Mouse (Mus musculus): ENCODE data around the gene Olfr307.
"Not testable (repeated sequence)": the region's sequence is repeated elsewhere in the genome, so short reads cannot be mapped to it uniquely, and the experiment has no call there.

The Olfr307 gene

GRCm38 (mm10) chr7:86337486-86337885 lies at the start of gene Olfr307:
TSS of gene Olfr307 (minus strand) at chr7:86337586.
- no peak for DNase-seq

- no peak for DNase-seq
Observed at GRCm38 (mm10) chr7:86386558-86386957, 49.2 kb upstream of the Olfr307 start, which contains the start of gene Olfr304. TSS of gene Olfr304 (minus strand) at chr7:86386658.

DNA sequence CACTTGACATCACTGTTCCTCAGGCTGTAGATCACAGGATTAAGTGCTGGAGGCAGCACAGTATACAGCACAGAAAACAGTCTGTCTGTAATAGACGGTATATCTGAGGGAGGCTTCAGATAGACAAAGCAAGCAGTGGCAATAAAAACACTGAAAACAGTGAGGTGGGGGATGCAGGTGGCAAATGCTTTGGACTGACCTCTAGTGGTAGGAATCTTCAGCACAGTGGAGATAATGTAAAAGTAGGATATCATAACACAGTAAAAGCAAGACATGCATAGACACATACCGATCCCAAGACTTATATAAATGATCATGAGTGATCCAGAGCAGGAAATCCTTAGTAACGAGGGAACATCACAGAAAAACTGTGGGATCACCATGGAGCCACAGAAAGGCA lies 48.4 kb upstream of the Olfr307 start:
- DNase-seq: no peak

GRCm38 (mm10) chr7:86366828-86367227 lies 29.4 kb upstream of the Olfr307 start, which contains the start of gene Olfr305:
TSS of gene Olfr305 (minus strand) at chr7:86366928.
- DNase-seq: no peak

DNA sequence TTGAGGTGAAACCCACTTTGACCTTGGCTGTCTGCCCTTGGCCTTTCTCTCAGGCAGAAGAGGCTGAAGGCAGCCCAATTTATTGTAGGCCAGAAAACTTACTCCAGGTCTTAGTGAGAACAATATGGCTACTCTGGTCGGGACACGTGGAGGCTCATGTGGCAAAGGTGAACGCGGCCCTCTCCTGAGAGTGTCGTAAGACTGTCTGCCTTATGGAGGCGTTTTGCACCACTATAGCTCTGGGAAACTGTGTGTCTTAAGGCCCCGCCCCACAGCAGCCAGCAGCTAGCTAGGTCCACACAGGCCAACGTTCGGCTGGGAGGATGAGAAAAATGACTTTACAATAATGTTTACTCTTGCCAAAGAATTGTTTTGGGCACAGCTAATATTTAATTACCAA lies 8.9 kb upstream of the Olfr307 start:
- DNase-seq: not testable (repeated sequence)

DNA sequence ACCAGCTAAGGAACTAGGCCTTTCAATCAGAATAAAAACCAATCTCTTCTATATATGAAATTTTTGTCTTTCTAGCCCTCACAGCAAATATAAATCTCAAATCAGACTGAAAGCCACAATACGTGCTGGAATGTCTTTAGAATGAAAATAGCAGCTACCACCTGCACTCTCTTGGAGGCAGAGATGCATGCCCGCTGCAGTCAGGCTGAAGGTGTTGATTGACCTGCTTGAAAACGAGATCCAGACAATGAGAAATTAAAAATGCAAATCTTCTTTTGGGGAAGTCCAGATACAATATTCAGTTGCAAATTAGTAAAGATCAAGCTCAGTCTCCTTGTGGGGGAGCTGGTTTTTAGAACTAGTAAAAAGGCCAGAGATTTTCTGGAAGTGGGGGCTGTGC lies 6.9 kb upstream of the Olfr307 start:
- DNase-seq: no peak

- DNase-seq: no peak
Observed at GRCm38 (mm10) chr7:86342881-86343565, 5.6 kb upstream of the Olfr307 start.

- no peak for DNase-seq
Observed at GRCm38 (mm10) chr7:86325530-86325929, 11.9 kb downstream of the Olfr307 start, which contains the start of gene Olfr308. TSS of gene Olfr308 (minus strand) at chr7:86325630.

GRCm38 (mm10) chr7:86321323-86321722 lies 16.1 kb downstream of the Olfr307 start:
- DNase-seq: no peak

DNA sequence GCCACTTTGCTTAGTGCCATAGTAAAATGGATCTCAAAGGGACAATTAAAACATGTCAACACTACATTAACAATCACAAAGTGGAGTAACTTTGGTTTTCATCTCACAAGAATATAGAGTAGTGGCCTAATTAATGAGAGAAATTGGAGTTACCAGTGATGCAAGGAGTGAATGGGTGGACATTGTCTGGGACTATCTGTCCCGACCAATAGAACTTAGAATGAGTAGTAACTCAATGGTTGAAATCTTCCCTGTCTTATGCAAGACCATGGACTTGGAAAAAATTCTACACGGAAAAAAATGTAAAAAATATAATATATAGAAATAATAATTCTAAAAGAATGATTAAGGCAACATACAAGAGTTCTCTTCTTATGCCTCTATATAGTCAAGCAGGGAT lies 23.8 kb downstream of the Olfr307 start, which contains the start of gene Olfr309:
Gene Olfr309 (minus strand): TSS at position 101 of the 400 bp plus-strand sequence.
- DNase-seq: no peak

Measured in cerebellum, postnatal 25 days (tissue).